Mouse (Mus musculus) G1E (cell line): Measurements from ENCODE around the gene Nectin1. TPM values are rescaled to one million over a fixed set of nuclear protein-coding genes. Genes with fewer than 3 reads are reported as not detected.

ENCODE experiments used
- ATAC-seq: 2 replicates; pipeline ENCODE4 v1.8.0; 2016; ENCODE audit warnings: mild to moderate bottlenecking; ENCODE audit not compliant: insufficient number of reproducible peaks, poor library complexity, low FRiP score, severe bottlenecking; ENCODE audit errors: extremely low read depth
- DNase-seq: peaks from one replicate; pipeline ENCODE4 v3.0.0; 2012; ENCODE audit warnings: low spot score
- H3K27me3 ChIP-seq: 2 replicates; pipeline ENCODE4 v1.6.1; 2012; ENCODE audit warnings: mild to moderate bottlenecking, low read length, inconsistent platforms; ENCODE audit not compliant: insufficient read depth
- H3K36me3 ChIP-seq: replicated peaks from 2 replicates; pipeline ENCODE3; 2012; ENCODE audit warnings: mild to moderate bottlenecking, inconsistent platforms
- H3K4me1 ChIP-seq: 2 replicates; pipeline ENCODE4 v1.6.1; 2012; ENCODE audit warnings: low read depth, low read length, inconsistent platforms, mixed read lengths; ENCODE audit not compliant: insufficient read depth
- H3K4me3 ChIP-seq: 2 replicates; pipeline ENCODE4 v1.5.1; 2012; ENCODE audit warnings: low read depth, mild to moderate bottlenecking, inconsistent platforms, low read length, moderate library complexity, mixed read lengths
- H3K9me3 ChIP-seq: replicated peaks from 2 replicates; pipeline ENCODE4 v1.6.1; 2012; ENCODE audit warnings: inconsistent platforms
- CTCF ChIP-seq: IDR thresholded peaks from 2 replicates; pipeline ENCODE4 v1.5.1; 2012; ENCODE audit warnings: low read depth, low read length, inconsistent platforms, mixed read lengths
- GATA1 ChIP-seq: IDR thresholded peaks from 2 replicates; pipeline ENCODE4 v1.6.1; 2012; ENCODE audit warnings: borderline replicate concordance, low read length, inconsistent platforms, mixed read lengths
- GATA2 ChIP-seq: IDR thresholded peaks from 2 replicates; pipeline ENCODE4 v1.6.1; 2012; ENCODE audit warnings: low read depth, low read length, inconsistent platforms, borderline replicate concordance
- POLR2AphosphoS5 ChIP-seq: IDR thresholded peaks from 2 replicates; pipeline ENCODE4 v1.6.1; 2012; ENCODE audit warnings: low read depth, low read length, inconsistent platforms; ENCODE audit not compliant: insufficient replicate concordance
- TAL1 ChIP-seq: conservative IDR thresholded peaks from 2 replicates; pipeline ENCODE4 v1.6.1; 2012; ENCODE audit warnings: low read depth, low read length, inconsistent platforms, mixed read lengths
- polyA plus RNA-seq: library from polyadenylated mRNA; stranded (reverse); fragments of >175 nt; gene quantifications from 2 replicates; pipeline ENCODE4 v1.2.3, GENCODE M21; 2012
- total RNA-seq, 2 experiments: library from RNA; stranded (forward) in 1 of 2; stranded (reverse) in 1 of 2; fragments of 200-1000 nt in 1 of 2; fragments of >200 nt in 1 of 2; fragmentation: Nextera tagmentation in 1 of 2; gene quantifications; 2 replicates each; pipeline ENCODE4 v1.2.3; 2014 to 2017

Nectin1 gene
- total and polyA plus RNA-seq, 3 experiments, result 0.05 TPM; not detected in 2

DNA sequence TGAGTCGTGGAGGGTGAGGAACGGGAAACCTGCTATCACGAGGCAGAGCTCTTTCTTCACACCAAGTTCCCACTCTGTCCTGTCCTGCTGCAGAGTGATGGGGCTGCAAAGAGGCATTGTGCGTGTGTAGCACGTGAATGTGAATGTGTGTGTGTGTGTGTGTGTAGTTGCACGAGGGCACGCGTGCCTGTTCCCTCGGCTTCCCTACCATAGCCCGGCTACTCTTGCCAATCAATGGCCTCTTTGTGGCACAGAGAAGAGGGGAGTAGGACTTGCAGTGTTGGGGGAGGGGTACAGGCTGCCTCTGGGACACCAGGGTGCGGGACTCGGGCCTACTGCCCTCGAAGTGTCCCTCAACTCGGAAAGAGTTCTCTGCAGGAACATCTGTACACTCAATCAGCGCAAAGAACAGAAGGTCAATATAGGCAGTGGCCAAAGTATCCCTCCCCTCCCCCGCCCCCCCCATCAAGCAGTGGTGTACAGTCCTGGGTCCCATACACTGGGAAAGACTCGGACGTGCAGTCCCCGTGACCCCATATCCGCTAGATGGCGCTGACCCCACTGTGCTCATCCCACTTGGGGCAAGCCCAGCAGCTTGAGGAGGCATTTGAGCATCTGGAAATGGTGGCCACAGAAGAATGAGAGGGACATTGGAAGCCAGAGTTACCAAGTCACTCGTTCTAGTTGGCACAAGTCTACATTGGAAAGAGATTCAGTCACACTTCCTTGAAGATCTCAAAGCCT is 13.3 kb upstream of the Nectin1 start:
- no peak for DNase-seq
- Histone ChIP-seq H3K4me3 (no peak overlapping the region), H3K36me3 (no peaks in the 10 kb centered on the region), H3K27me3 (no peaks in the 10 kb centered on the region), H3K9me3 (peaks cover 37% of the 10 kb centered on the region), H3K4me1 (no peaks in the 10 kb centered on the region)
- no peak for ATAC-seq
- TF ChIP-seq GATA1 (no peak), POLR2AphosphoS5 (no peak)

DNA sequence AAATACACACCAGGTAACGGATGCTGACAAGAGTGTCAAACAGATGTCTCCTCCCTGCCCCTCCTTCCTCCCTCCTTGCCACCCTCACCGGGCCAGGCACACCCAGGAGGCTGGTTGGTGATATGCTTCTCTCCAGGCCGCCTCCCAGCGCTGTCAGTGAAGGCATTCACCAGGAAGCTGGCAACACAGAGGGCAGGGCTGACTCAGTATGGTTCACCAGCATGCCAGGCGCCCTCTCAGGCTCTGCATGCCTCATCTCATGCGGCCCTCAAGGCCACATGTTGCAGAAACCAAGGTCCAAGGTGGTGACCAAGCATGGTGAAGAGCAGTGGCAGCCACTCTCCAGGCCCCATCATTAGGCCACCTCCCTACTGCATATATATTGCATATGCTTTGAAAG is 11.9 kb upstream of the Nectin1 start:
- Histone ChIP-seq H3K4me3 (no peak overlapping the region), H3K36me3 (no peaks in the 10 kb centered on the region), H3K4me1 (no peaks in the 10 kb centered on the region), H3K9me3 (peaks cover 33% of the 10 kb centered on the region), H3K27me3 (no peaks in the 10 kb centered on the region)
- TF ChIP-seq TAL1 (no peak), GATA1 (no peak)
- ATAC-seq, result no peak
- no peak for DNase-seq

DNA sequence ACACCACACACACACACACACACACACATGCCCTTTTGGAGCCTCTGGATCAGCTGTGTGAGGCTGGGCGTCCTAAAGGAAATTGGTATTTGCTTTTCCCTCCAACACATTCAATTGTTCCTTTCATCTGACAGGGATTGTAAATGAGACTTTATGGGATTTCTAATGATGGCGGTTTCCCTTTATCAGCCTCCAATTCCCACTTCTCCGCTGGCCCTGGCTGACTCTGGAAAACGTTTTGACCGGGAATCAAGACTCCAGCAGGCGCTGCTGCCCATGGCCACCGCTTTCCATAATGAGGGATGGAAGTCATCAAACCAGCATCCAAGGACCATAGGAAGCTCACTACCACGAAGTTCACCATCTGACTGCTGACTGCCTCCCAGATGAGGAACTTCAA is 11.1 kb upstream of the Nectin1 start:
- ATAC-seq (no peak), DNase-seq (no peak)
- no peaks in the 10 kb centered on the region for H3K27me3 ChIP-seq
- H3K36me3 ChIP-seq, result no peaks in the 10 kb centered on the region
- H3K9me3 ChIP-seq, result peaks cover 34% of the 10 kb centered on the region
- no peaks in the 10 kb centered on the region for H3K4me1 ChIP-seq
- TF ChIP-seq TAL1 (no peak), POLR2AphosphoS5 (no peak), GATA1 (no peak), GATA2 (no peak), CTCF (no peak)
- no peak overlapping the region for H3K4me3 ChIP-seq

DNA sequence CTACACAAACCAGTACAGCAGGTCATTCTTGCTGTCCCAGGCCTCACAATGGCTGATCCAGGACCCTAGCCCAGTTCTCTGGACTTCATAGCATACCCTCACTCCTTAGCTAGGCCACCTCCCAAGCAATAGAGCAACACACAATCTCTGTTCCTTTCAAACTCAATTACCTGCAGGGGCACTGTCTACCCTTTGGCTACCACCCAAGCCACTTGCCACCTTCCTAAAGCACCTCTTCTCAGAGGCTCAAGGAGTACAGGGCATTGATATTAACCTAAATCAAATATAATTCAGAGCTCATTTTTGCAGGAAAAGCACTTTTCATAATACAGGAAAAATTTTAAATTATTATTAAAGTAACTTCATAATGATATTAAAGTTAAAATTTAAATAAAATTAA is 8.8 kb upstream of the Nectin1 start:
- H3K27me3 ChIP-seq, result no peaks in the 10 kb centered on the region
- H3K4me3 ChIP-seq, result no peak overlapping the region
- H3K36me3 ChIP-seq, result no peaks in the 10 kb centered on the region
- no peaks in the 10 kb centered on the region for H3K4me1 ChIP-seq
- peaks cover 34% of the 10 kb centered on the region for H3K9me3 ChIP-seq
- ATAC-seq, result no peak
- DNase-seq, result no peak
- TF ChIP-seq POLR2AphosphoS5 (no peak), GATA1 (no peak), GATA2 (no peak), CTCF (no peak), TAL1 (no peak)

DNA sequence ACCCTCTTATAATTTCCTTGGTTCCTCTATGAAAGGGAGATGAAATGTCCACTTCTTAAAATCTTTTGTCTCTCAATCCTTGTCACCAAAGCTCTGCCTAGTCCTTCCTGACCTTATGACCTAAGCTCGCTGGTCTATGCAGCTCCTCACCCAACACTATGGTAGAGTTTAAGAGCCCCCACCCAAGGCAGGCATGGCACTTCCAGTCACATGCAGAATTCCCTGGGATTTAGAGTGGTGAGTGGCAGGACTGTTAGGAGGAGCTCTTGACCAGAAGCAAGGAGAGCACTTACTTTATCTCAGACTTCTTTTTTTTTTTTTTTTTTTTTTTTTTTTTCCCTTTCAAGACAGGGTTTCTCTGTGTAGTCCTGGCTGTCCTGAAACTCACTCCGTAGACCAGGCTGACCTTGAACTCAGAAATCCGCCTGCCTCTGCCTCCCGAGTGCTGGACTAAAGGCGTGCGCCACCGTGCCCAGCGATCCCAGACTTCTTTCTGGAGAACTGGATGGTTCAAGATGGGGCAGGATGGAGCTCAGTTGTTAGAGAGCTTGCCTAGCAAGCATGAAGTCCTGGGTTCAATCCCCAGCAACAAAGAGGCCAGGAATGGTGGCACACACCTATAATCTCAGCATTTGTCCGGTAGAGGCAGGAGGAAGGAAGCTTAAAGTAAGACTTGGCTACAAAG is 7.6 kb upstream of the Nectin1 start:
- H3K4me1 ChIP-seq, result no peaks in the 10 kb centered on the region
- DNase-seq, result no peak
- H3K27me3 ChIP-seq, result no peaks in the 10 kb centered on the region
- no peaks in the 10 kb centered on the region for H3K36me3 ChIP-seq
- TF ChIP-seq TAL1 (no peak), CTCF (no peak), GATA2 (no peak), POLR2AphosphoS5 (no peak), GATA1 (no peak)
- peaks cover 28% of the 10 kb centered on the region for H3K9me3 ChIP-seq
- ATAC-seq, result no peak
- H3K4me3 ChIP-seq, result no peak overlapping the region

DNA sequence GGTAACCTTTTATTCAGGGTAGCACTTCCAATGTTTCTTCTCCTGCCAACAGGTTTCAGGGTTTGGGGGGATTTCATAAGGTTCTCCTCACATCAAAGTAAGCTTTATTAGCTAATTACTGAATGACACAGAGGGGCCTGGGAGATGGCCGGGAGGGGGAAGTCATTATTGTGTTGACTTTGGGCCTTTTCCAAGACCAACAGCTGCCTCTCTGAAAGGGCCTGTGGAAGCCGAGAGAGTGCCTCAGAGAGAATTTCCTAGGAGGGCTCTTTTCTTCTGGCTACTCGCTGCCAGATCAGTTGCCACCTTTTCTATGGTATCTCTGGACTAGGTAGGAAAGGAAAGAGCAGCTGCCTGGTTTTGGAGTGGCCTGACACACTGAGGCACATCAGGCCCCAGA is 6.5 kb upstream of the Nectin1 start:
- Histone ChIP-seq H3K36me3 (no peaks in the 10 kb centered on the region), H3K4me3 (no peak overlapping the region), H3K9me3 (peaks cover 21% of the 10 kb centered on the region), H3K4me1 (no peaks in the 10 kb centered on the region), H3K27me3 (no peaks in the 10 kb centered on the region)
- no peak for ATAC-seq
- TF ChIP-seq GATA1 (no peak), TAL1 (no peak), GATA2 (no peak), POLR2AphosphoS5 (no peak), CTCF (no peak)
- no peak for DNase-seq
